Mouse (Mus musculus): Measurements from ENCODE around the gene Zfp553.

DNA sequence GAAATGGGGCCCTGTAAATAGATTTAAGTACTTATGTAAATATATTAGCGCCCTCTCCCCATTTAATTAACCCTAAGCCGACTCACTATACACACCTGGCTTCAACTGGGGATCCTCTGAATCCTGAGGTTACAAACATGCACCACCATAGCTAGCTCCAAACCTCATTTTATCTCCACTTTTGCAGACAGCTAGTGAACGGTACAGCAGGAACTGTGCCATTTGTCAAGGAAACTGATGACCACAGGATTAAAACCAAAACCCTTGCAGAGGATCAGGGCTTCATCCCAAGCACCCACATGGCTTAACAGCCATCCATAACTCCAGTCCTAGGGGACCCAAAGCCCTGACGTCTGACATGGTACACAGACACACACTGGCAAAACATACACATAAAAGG, 22.1 kb downstream of the Zfp553 start:
- TF ChIP-seq CTCF (IDR thresholded peaks at IDR 0.05; ENCODE audit: low read depth, low read length) (no peak), POLR2A (IDR thresholded peaks at IDR 0.05; ENCODE audit: insufficient read depth, low read length) (no peak)

Data from ES-Bruce4 (cell line).